Mouse (Mus musculus): ENCODE results near the gene Cyp2c70. TPM values are rescaled to one million over a fixed set of nuclear protein-coding genes. Genes with fewer than 3 reads are reported as not detected.
"Not testable (repeated sequence)": the region's sequence is repeated elsewhere in the genome, so short reads cannot be mapped to it uniquely, and the experiment has no call there.

The Cyp2c70 gene
- polyA plus RNA-seq (2015; fragmentation: Nextera tagmentation; extraction: Ambion mirVana) = 7.0 and 9.5 TPM in 2 replicates

- DNase-seq (no peak), ATAC-seq (ENCODE audit: low read depth) (0 out of 2 replicates have a peak, but pooled peaks have one; percentile 43)
- Histone ChIP-seq H3K4me2 (0 out of 2 replicates have a peak within 1 kb of the TSS, but pooled peaks have one; percentile 2), H3K9me3 (replicated peaks) (no peaks in the 10 kb centered on the region), H3K4me3 (replicated peaks) (no peak within 1 kb of the TSS), H3K27me3 (no peaks in the 10 kb centered on the region), H3K27ac (no peak within 1 kb of the TSS), H3K9ac (no peak within 1 kb of the TSS), H3K4me1 (replicated peaks) (no peaks in the 10 kb centered on the region), H3K36me3 (no peaks in the 10 kb centered on the region)
- 46% methylated on average over 5 of the region's 5 CpGs for WGBS (ENCODE audit: insufficient replicate concordance)
These were observed at the start of gene Cyp2c70 for GRCm38 (mm10) chr19:40187160-40187559. TSS of gene Cyp2c70 (minus strand) at chr19:40187333.

GRCm38 (mm10) chr19:40232560-40232959, 45.4 kb upstream of the Cyp2c70 start:
- no peak overlapping the region for H3K4me2 ChIP-seq
- WGBS (ENCODE audit: insufficient replicate concordance) = 82% methylated on average over 2 of the region's 2 CpGs
- H3K9me3 ChIP-seq (replicated peaks) = no peaks in the 10 kb centered on the region
- peaks cover 8% of the 10 kb centered on the region; the same call in 1 of the 2 replicates for H3K4me1 ChIP-seq (replicated peaks)
- DNase-seq (no peak), ATAC-seq (ENCODE audit: low read depth) (no peak)
- H3K9ac ChIP-seq = no peak overlapping the region
- H3K36me3 ChIP-seq = peaks cover 27% of the 10 kb centered on the region
- H3K27ac ChIP-seq = no peak overlapping the region
- no peaks in the 10 kb centered on the region for H3K27me3 ChIP-seq
- H3K4me3 ChIP-seq (replicated peaks) = no peak overlapping the region

- ATAC-seq (ENCODE audit: low read depth) (no peak), DNase-seq (no peak)
- Histone ChIP-seq H3K9ac (no peak overlapping the region), H3K9me3 (replicated peaks) (no peaks in the 10 kb centered on the region), H3K4me3 (replicated peaks) (no peak overlapping the region), H3K4me1 (replicated peaks) (peaks cover 8% of the 10 kb centered on the region; the same call in 1 of the 2 replicates), H3K36me3 (peaks cover 27% of the 10 kb centered on the region), H3K27ac (no peak overlapping the region), H3K4me2 (no peak overlapping the region), H3K27me3 (no peaks in the 10 kb centered on the region)
- WGBS (ENCODE audit: insufficient replicate concordance) = 66% methylated on average over 7 of the region's 7 CpGs
These were observed 44.9 kb upstream of the Cyp2c70 start for GRCm38 (mm10) chr19:40231825-40232541.

- no peak for ATAC-seq (ENCODE audit: low read depth)
- WGBS (ENCODE audit: insufficient replicate concordance) = 77% methylated on average over 13 of the region's 13 CpGs
These were observed 44.1 kb upstream of the Cyp2c70 start for GRCm38 (mm10) chr19:40231074-40231738.

GRCm38 (mm10) chr19:40226516-40227151, 39.5 kb upstream of the Cyp2c70 start:
- Histone ChIP-seq H3K9ac (no peak overlapping the region), H3K36me3 (peaks cover 39% of the 10 kb centered on the region), H3K27ac (no peak overlapping the region), H3K4me3 (replicated peaks) (no peak overlapping the region), H3K4me2 (no peak overlapping the region), H3K9me3 (replicated peaks) (no peaks in the 10 kb centered on the region), H3K4me1 (replicated peaks) (0 out of 2 replicates have a peak, but pooled peaks cover 6% of the 10 kb centered on the region), H3K27me3 (no peaks in the 10 kb centered on the region)
- WGBS (ENCODE audit: insufficient replicate concordance) = 78% methylated on average over 12 of the region's 12 CpGs
- no peak for ATAC-seq (ENCODE audit: low read depth)
- no peak for DNase-seq

More at GRCm38 (mm10) chr19:40231074-40231738, 44.1 kb upstream of the Cyp2c70 start:
- no peaks in the 10 kb centered on the region for H3K9me3 ChIP-seq (replicated peaks)
- H3K27me3 ChIP-seq = no peaks in the 10 kb centered on the region
- H3K4me3 ChIP-seq (replicated peaks) = no peak overlapping the region
- DNase-seq = no peak
- H3K4me2 ChIP-seq = no peak overlapping the region
- no peak overlapping the region for H3K27ac ChIP-seq
- peaks cover 8% of the 10 kb centered on the region; the same call in 1 of the 2 replicates for H3K4me1 ChIP-seq (replicated peaks)
- no peak overlapping the region for H3K9ac ChIP-seq
- peaks cover 27% of the 10 kb centered on the region for H3K36me3 ChIP-seq

- peaks cover 36% of the 10 kb centered on the region for H3K36me3 ChIP-seq
- 0 out of 2 replicates have a peak, but pooled peaks cover 6% of the 10 kb centered on the region for H3K4me1 ChIP-seq (replicated peaks)
- H3K9me3 ChIP-seq (replicated peaks) = no peaks in the 10 kb centered on the region
- H3K9ac ChIP-seq = no peak overlapping the region
- no peak overlapping the region for H3K4me2 ChIP-seq
- no peak for DNase-seq
- WGBS (ENCODE audit: insufficient replicate concordance) = 60% methylated on average over 5 of the region's 5 CpGs
- H3K27ac ChIP-seq = no peak overlapping the region
- no peak overlapping the region for H3K4me3 ChIP-seq (replicated peaks)
- H3K27me3 ChIP-seq = no peaks in the 10 kb centered on the region
- no peak for ATAC-seq (ENCODE audit: low read depth)
These were observed 38.6 kb upstream of the Cyp2c70 start for GRCm38 (mm10) chr19:40225761-40226110.

- ATAC-seq (ENCODE audit: low read depth) = no peak
- WGBS (ENCODE audit: insufficient replicate concordance) = 61% methylated on average over 5 of the region's 5 CpGs
- DNase-seq = peak; percentile 15
These were observed 38.1 kb upstream of the Cyp2c70 start for GRCm38 (mm10) chr19:40225102-40225760.

GRCm38 (mm10) chr19:40222307-40222706, 35.2 kb upstream of the Cyp2c70 start:
- H3K9me3 ChIP-seq (replicated peaks); DNase-seq; H3K4me3 ChIP-seq (replicated peaks); ATAC-seq (ENCODE audit: low read depth); H3K27ac ChIP-seq; H3K4me2 ChIP-seq; H3K27me3 ChIP-seq; H3K9ac ChIP-seq; H3K4me1 ChIP-seq (replicated peaks): not testable (repeated sequence)
- peaks cover 11% of the 10 kb centered on the region for H3K36me3 ChIP-seq
- WGBS (ENCODE audit: insufficient replicate concordance) = 89% methylated on average over 9 of the region's 9 CpGs

More at GRCm38 (mm10) chr19:40225102-40225760, 38.1 kb upstream of the Cyp2c70 start:
- Histone ChIP-seq H3K9ac (no peak overlapping the region), H3K9me3 (replicated peaks) (no peaks in the 10 kb centered on the region), H3K4me3 (replicated peaks) (no peak overlapping the region), H3K27me3 (no peaks in the 10 kb centered on the region), H3K27ac (no peak overlapping the region), H3K4me2 (no peak overlapping the region), H3K4me1 (replicated peaks) (0 out of 2 replicates have a peak, but pooled peaks cover 6% of the 10 kb centered on the region), H3K36me3 (peaks cover 31% of the 10 kb centered on the region)

GRCm38 (mm10) chr19:40220878-40221277, 33.7 kb upstream of the Cyp2c70 start:
- no peak for ATAC-seq (ENCODE audit: low read depth)

GRCm38 (mm10) chr19:40202947-40203346, 15.8 kb upstream of the Cyp2c70 start:
- H3K4me2 ChIP-seq; H3K9ac ChIP-seq; DNase-seq; H3K4me1 ChIP-seq (replicated peaks); H3K4me3 ChIP-seq (replicated peaks); ATAC-seq (ENCODE audit: low read depth); H3K9me3 ChIP-seq (replicated peaks); H3K27ac ChIP-seq; H3K36me3 ChIP-seq; H3K27me3 ChIP-seq: not testable (repeated sequence)
- WGBS (ENCODE audit: insufficient replicate concordance) = 56% methylated on average over 4 of the region's 4 CpGs

More at GRCm38 (mm10) chr19:40220878-40221277, 33.7 kb upstream of the Cyp2c70 start:
- no peaks in the 10 kb centered on the region for H3K9me3 ChIP-seq (replicated peaks)
- 72% methylated on average over 5 of the region's 5 CpGs for WGBS (ENCODE audit: insufficient replicate concordance)
- H3K36me3 ChIP-seq = peaks cover 11% of the 10 kb centered on the region
- 0 out of 2 replicates have a peak, but pooled peaks cover 6% of the 10 kb centered on the region for H3K4me1 ChIP-seq (replicated peaks)
- no peak overlapping the region for H3K9ac ChIP-seq
- no peak for DNase-seq
- H3K4me3 ChIP-seq (replicated peaks) = no peak overlapping the region
- H3K4me2 ChIP-seq = no peak overlapping the region
- no peak overlapping the region for H3K27ac ChIP-seq
- no peaks in the 10 kb centered on the region for H3K27me3 ChIP-seq

- no peaks in the 10 kb centered on the region for H3K36me3 ChIP-seq
- no peaks in the 10 kb centered on the region for H3K9me3 ChIP-seq (replicated peaks)
- no peak overlapping the region for H3K27ac ChIP-seq
- no peak overlapping the region for H3K9ac ChIP-seq
- DNase-seq (no peak), ATAC-seq (ENCODE audit: low read depth) (no peak)
- H3K4me2 ChIP-seq = no peak overlapping the region
- H3K27me3 ChIP-seq = no peaks in the 10 kb centered on the region
- WGBS (ENCODE audit: insufficient replicate concordance) = 76% methylated on average over 10 of the region's 10 CpGs
- H3K4me3 ChIP-seq (replicated peaks) = no peak overlapping the region
- H3K4me1 ChIP-seq (replicated peaks) = no peaks in the 10 kb centered on the region
These were observed 3.5 kb upstream of the Cyp2c70 start for GRCm38 (mm10) chr19:40190596-40190995.
